Mouse (Mus musculus) megakaryocyte, embryonic 14.5 days (primary cell): ENCODE measurements around the gene Gm9918. TPM values are rescaled to one million over a fixed set of nuclear protein-coding genes. Genes with fewer than 3 reads are reported as not detected.
"Not testable (repeated sequence)": the region's sequence is repeated elsewhere in the genome, so short reads cannot be mapped to it uniquely, and the experiment has no call there.

Experiments
- H3K27me3 ChIP-seq: replicated peaks from 2 replicates; pipeline ENCODE3; 2012; ENCODE audit warnings: inconsistent platforms
- H3K36me3 ChIP-seq: replicated peaks from 2 replicates; pipeline ENCODE3; 2012; ENCODE audit warnings: low read length, inconsistent platforms, mixed read lengths
- H3K4me1 ChIP-seq: 2 replicates; pipeline ENCODE4 v1.6.1; 2012; ENCODE audit warnings: inconsistent platforms
- H3K4me3 ChIP-seq: replicated peaks from 2 replicates; pipeline ENCODE3; 2012; ENCODE audit warnings: moderate library complexity, mild to moderate bottlenecking, inconsistent platforms
- H3K9me3 ChIP-seq: 2 replicates; pipeline ENCODE4 v1.6.1; 2012; ENCODE audit warnings: inconsistent platforms
- FLI1 ChIP-seq: IDR thresholded peaks from 2 replicates; pipeline ENCODE4 v1.6.1; 2012; ENCODE audit warnings: low read length, inconsistent platforms, mixed read lengths
- GATA1 ChIP-seq: IDR thresholded peaks from 3 replicates; pipeline ENCODE4 v1.6.1; 2012; ENCODE audit warnings: mixed read lengths, low read length, inconsistent platforms, borderline replicate concordance
- polyA plus RNA-seq: library from polyadenylated mRNA; stranded (reverse); fragments of >175 nt; gene quantifications from 2 replicates; pipeline ENCODE4 v1.2.3, GENCODE M21; 2012; ENCODE audit warnings: low replicate concordance; ENCODE audit not compliant: insufficient read depth

Gene Gm9918
- polyA plus RNA-seq: not detected in 2 replicates

DNA sequence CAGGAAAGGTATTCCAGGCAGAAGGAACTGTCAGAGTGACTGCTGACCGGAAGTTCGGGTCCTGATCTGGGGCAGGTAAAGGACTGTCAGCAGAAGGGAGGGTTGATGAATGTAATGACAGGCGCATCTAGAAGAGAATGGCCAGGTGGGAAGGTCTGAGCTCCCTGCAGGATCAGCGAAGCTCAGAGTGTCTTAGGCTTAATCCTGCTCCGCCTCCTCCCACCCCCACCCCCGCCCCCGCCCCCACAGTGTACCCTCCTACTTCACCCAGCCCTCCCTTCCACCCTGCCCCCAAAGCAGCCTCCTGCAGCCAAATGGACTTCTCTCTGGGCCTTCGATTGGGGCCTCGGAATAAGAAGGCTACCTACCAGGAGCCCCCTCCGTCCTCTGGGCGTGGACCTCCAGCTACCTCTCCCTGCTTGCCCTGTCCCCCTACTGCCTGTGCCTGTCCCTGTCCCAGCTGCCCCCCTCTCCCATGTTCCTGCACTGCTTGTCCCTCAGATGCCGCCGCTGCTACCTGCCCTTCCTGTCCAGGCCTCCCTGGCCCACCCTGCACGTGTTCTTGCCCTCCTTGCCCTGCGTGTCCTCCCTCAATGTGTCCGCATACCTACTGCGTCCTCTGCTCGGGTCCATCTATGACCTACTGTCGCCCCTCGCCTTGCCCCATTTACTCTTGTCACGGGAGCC lies at the start of gene Gm9918:
Gene Gm9918 (plus strand): TSS at position 290 of the 687 bp plus-strand sequence.
- H3K36me3 ChIP-seq: no peaks in the 10 kb centered on the region
- no peaks in the 10 kb centered on the region for H3K9me3 ChIP-seq
- H3K4me1 ChIP-seq: peaks cover 16% of the 10 kb centered on the region
- TF ChIP-seq GATA1: no peak
- no peak for TF ChIP-seq FLI1
- peaks cover 25% of the 10 kb centered on the region for H3K27me3 ChIP-seq
- peak within 1 kb of the TSS; percentile 75 for H3K4me3 ChIP-seq

DNA sequence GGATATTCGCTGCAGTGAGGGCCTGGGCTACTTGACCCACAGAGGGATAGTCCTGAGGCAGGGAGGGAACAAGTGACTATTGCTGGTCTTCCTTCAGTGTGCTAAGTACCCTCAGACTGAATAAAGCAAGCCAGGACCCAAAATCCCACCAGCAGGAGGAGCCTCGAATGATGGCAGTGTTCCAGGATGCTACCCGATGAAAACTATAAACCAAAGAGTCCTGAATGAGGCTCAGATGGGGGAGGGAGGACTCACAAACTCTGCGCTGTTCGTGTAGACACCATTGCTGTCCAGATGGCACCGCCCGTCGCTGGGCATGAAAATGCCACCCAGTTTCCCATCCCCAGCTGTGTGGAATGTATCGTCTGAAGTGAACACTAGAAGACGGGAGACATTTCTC lies 48.0 kb upstream of the Gm9918 start:
- Histone ChIP-seq H3K4me1 (peaks cover 24% of the 10 kb centered on the region), H3K36me3 (peaks cover 8% of the 10 kb centered on the region), H3K9me3 (peaks cover 4% of the 10 kb centered on the region), H3K4me3 (no peak overlapping the region), H3K27me3 (peaks cover 32% of the 10 kb centered on the region)
- TF ChIP-seq GATA1 (no peak), FLI1 (no peak)

DNA sequence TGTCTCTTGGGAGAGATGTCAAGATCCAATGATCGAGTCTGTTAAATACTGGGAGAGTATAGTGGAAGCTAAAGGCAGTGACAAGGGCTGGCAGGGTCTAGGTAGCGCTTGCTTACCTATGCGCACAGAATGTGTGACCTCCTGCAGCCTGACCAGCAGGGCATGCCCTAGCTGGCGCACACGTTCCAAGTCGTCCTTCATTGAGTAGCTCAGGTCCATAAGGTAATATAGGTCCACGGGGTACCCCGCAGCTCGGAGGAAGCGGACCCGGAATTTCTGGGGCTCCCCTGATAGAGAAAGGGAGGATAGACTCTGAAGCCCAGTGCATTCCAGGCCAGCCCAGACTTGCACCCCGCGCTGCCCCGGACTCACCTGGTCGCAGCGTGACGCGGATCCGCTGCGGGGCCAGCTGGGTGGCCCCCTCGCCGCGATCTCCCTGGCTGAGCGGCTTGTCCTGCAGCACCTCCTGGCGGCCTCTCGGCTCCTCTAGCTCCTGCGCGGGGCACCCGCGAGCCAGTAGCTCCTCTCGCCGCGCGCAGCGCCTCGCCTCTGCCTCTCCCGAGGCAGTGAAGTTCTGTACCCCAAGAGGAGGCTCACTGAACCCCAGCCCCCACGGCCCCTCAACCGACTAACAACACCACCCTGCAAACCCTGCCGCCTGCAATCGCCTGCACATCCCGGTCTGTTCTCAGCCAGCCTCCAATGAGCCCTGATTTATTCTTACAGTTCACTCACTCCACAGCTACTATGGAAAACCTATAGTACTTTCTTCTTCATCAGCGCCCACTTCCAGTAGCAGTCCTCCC lies 46.0 kb upstream of the Gm9918 start:
- H3K9me3 ChIP-seq: peaks cover 4% of the 10 kb centered on the region
- H3K4me3 ChIP-seq: peak overlapping the region; percentile 90
- peaks cover 3% of the 10 kb centered on the region for H3K36me3 ChIP-seq
- TF ChIP-seq FLI1: no peak
- TF ChIP-seq GATA1: no peak
- H3K27me3 ChIP-seq: peaks cover 39% of the 10 kb centered on the region
- peaks cover 29% of the 10 kb centered on the region for H3K4me1 ChIP-seq

DNA sequence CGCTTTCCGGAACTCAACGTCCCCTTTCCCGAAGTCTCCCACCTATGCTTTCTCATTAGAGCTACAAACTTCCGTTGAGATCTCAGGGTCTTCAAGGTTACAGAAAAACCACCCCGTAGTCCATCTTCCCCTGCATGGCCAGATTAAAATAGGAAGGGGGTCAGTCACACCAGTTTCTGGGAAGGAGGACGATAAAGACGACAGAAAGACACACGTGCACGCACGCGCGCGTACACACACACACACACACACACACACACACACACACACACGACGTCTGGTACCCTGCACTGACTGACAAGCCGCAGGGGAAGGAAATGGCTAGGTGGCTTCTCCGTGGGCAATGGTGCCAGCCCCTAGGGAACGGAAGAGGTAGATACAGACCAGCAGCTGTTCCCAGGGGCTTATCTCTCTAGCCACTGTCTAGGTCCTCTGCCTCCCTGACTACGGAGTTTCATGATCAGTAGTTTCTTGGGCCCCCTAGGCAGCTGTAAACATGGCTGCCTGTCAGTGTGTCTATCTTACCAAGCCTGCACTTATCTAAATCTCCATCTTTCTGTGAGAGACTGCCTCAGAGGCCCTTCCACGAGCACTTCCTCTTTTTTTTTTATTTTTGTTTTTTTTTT lies 45.3 kb upstream of the Gm9918 start:
- peaks cover 29% of the 10 kb centered on the region for H3K4me1 ChIP-seq

DNA sequence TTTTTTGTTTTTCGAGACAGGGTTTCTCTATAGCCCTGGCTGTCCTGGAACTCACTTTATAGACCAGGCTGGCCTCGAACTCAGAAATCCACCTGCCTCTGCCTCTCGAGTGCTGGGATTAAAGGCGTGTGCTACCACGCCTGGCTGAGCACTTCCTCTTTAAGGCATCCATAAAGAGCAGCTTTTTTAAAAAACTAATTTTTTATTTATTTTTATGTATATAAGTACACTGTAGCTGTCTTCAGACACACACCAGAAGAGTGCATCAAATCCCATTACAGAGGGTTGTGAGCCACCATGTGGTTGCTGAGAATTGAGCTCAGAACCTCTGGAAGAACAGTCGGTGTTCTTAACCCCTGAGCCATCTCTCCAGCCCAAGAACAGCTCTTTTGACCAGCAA lies 44.7 kb upstream of the Gm9918 start:
- not testable (repeated sequence) for H3K9me3 ChIP-seq, H3K36me3 ChIP-seq, H3K4me3 ChIP-seq
- Histone ChIP-seq H3K27me3 (peaks cover 40% of the 10 kb centered on the region), H3K4me1 (peaks cover 33% of the 10 kb centered on the region)

More for the DNA sequence above, 45.3 kb upstream of the Gm9918 start:
- H3K4me3 ChIP-seq: peak overlapping the region; percentile 90
- H3K36me3 ChIP-seq: peaks cover 3% of the 10 kb centered on the region
- peaks cover 4% of the 10 kb centered on the region for H3K9me3 ChIP-seq
- no peak for TF ChIP-seq FLI1
- peak; percentile 22; the same call in 1 of the 3 replicates for TF ChIP-seq GATA1
- H3K27me3 ChIP-seq: peaks cover 39% of the 10 kb centered on the region

DNA sequence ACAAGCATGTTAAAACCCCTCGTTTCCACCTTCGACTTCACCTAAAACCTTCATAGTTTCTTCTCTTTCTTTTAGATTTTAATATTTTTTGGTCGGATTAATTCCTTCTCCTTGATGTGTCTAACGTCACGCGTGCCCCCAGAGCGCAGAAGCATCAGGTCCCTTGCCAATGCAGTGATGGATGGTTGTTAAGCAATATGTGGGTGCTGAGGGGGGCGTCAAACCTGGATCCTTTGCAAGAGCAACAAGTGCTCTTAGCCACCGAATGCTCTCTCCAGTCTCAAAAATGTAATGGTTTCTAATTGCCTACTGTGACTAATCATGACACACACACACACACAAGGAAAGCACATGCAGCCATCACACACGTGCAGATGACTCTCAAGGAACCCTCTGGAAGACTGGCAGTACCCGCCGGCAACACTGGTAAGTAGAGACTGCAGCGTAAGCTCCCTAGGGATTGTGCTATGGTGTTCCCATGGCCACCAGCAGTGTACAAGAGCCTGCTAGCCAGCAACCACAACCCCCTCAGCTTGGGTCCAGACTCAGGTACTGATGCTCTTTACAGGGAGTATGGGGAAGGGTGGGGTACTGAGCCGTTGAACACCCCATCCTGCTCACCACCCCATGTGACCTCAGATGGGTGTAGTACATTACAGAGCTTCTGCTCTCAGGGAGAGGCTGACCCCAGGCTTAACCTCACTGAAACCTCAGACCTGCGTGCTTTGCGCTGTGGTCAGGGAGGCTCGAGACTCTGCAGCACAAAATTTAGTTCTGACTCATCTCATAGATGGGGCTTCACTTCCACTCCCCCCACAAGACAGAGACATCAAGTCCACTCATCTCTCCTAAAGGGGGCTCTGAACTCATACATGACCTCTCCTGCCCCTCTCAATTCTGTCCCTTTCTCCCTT lies 39.7 kb upstream of the Gm9918 start:
- H3K36me3 ChIP-seq: peaks cover 19% of the 10 kb centered on the region
- H3K4me3 ChIP-seq: peak overlapping the region; percentile 86
- peaks cover 68% of the 10 kb centered on the region for H3K4me1 ChIP-seq
- H3K9me3 ChIP-seq: peaks cover 4% of the 10 kb centered on the region
- H3K27me3 ChIP-seq: peaks cover 24% of the 10 kb centered on the region
- TF ChIP-seq FLI1 (no peak), GATA1 (no peak)

DNA sequence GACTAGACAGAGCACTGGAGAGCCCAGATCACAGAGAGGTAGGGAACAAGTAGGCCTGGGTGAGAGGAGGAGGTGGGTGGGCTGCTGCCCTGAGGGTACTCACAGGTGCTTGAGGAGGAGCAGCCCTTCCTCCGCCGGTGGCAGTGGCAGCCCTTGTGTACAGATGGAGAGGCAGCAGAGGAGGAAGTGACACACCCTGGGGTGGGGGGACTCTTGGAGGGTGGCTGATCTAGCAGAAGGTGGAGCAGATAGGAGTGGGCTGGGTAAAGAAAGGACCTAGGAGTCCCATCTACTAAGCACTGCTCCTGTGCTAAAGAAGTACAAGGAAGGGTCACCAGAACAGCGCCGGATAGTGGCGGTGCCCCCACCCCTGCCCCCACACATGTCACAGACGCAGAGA lies 38.6 kb upstream of the Gm9918 start, which contains the start of gene Itgb7:
Gene Itgb7 (minus strand): TSS at position 197 of the 400 bp plus-strand sequence.
- TF ChIP-seq FLI1 (no peak), GATA1 (no peak)
- peaks cover 21% of the 10 kb centered on the region for H3K27me3 ChIP-seq
- H3K36me3 ChIP-seq: peaks cover 25% of the 10 kb centered on the region
- H3K4me3 ChIP-seq: peak within 1 kb of the TSS; percentile 86
- H3K9me3 ChIP-seq: no peaks in the 10 kb centered on the region
- peaks cover 70% of the 10 kb centered on the region for H3K4me1 ChIP-seq

DNA sequence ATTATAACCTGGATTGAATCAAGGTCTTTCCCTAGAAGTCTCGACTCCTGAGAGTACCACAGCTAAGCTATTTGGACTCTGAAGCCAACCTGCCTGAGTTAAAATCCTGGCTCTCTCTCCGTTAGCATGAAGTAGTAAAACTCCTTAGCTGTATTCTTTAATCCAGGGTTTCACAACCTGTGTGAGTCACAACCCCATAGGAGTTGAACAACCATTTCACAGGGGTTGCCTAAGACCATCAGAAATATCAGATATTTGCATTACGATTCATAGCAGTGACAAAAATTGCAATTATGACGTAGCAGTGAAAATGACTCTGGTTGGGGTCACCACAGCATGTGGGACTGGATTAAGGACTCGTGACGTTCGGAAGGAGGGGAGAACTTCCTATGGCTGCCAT lies 37.6 kb upstream of the Gm9918 start:
- Histone ChIP-seq H3K4me1 (peaks cover 62% of the 10 kb centered on the region), H3K4me3 (no peak overlapping the region), H3K36me3 (peaks cover 34% of the 10 kb centered on the region), H3K9me3 (no peaks in the 10 kb centered on the region), H3K27me3 (peaks cover 15% of the 10 kb centered on the region)
- TF ChIP-seq GATA1 (no peak), FLI1 (no peak)

DNA sequence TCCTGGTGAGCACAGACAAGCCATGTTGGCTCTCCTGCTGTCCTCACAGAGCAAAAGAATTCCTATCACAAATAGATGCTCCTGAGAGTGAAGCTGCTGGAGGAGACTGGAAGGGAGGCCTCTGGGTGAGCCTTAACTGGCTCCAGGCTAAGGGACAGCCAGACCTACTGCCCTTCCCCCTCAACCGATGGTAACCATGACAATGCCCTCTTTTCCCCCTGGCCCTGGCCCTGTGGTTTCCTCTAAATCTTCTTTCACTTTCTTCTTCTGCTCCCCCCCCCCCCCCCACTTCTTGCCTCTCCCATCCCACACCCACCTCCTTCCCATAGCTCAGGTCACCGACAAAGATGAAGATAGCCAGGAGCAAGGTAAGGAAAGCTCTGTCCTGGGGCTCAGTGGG lies 36.5 kb upstream of the Gm9918 start:
- peak overlapping the region; percentile 80 for H3K4me3 ChIP-seq
- H3K36me3 ChIP-seq: peaks cover 45% of the 10 kb centered on the region
- no peaks in the 10 kb centered on the region for H3K9me3 ChIP-seq
- H3K27me3 ChIP-seq: peaks cover 11% of the 10 kb centered on the region
- H3K4me1 ChIP-seq: peaks cover 66% of the 10 kb centered on the region
- TF ChIP-seq GATA1 (no peak), FLI1 (no peak)
